Mouse (Mus musculus) midbrain, embryonic 14.5 days (tissue): Measurements from ENCODE around the gene Inpp4a. TPM values are rescaled to one million over a fixed set of nuclear protein-coding genes. Genes with fewer than 3 reads are reported as not detected.

Experiments used
- ATAC-seq: fragments of 200-750 bp; cut with Nextera tagmentation; 2 replicates; pipeline ENCODE4 v1.8.0; 2017; ENCODE audit warnings: moderate number of reproducible peaks, moderate library complexity; ENCODE audit not compliant: low FRiP score, low TSS enrichment
- DNase-seq: peaks from one replicate; pipeline ENCODE4 v3.0.0-alpha.2; 2015
- H3K27ac ChIP-seq: fragments of 300-500 bp; sonication (generic); replicated peaks from 2 replicates; pipeline ENCODE4 v1.5.1; 2014; ENCODE audit warnings: mild to moderate bottlenecking, low read depth, low read length, moderate library complexity
- H3K27me3 ChIP-seq: fragments of 300-500 bp; sonication (generic); 2 replicates; pipeline ENCODE4 v1.6.1; 2014; ENCODE audit warnings: low read length, control low read depth, mixed read lengths; ENCODE audit not compliant: control insufficient read depth, insufficient read depth
- H3K36me3 ChIP-seq: fragments of 300-500 bp; sonication (generic); 2 replicates; pipeline ENCODE4 v1.6.1; 2014; ENCODE audit warnings: low read length, control low read depth; ENCODE audit not compliant: control insufficient read depth, insufficient read depth
- H3K4me1 ChIP-seq: fragments of 300-500 bp; sonication (generic); 2 replicates; pipeline ENCODE4 v1.6.1; 2014; ENCODE audit warnings: mild to moderate bottlenecking, antibody characterized with exemption, low read length, control low read depth; ENCODE audit not compliant: control insufficient read depth, insufficient read depth
- H3K4me2 ChIP-seq: fragments of 300-500 bp; sonication (generic); 2 replicates; pipeline ENCODE4 v1.6.1; 2014; ENCODE audit warnings: mild to moderate bottlenecking, low read length, moderate library complexity
- H3K4me3 ChIP-seq: fragments of 300-500 bp; sonication (generic); replicated peaks from 2 replicates; pipeline ENCODE4 v1.5.1; 2014; ENCODE audit warnings: low read depth, low read length
- H3K9ac ChIP-seq: fragments of 300-500 bp; sonication (generic); replicated peaks from 2 replicates; pipeline ENCODE4 v1.6.1; 2014; ENCODE audit warnings: mild to moderate bottlenecking, low read length, moderate library complexity
- H3K9me3 ChIP-seq: fragments of 300-500 bp; sonication (generic); 2 replicates; pipeline ENCODE4 v1.6.1; 2016; ENCODE audit warnings: low read length, control low read depth, mixed read lengths; ENCODE audit not compliant: control insufficient read depth
- WGBS: fragments of 180-500 bp; shearing (Covaris S2); extraction: QIAGEN DNeasy Blood & Tissue Kit; methylation state at CpG from one replicate; pipeline ENCODE4 v1.1.7; 2014; 5-methylcytosine and 5-hydroxymethylcytosine counted together
- polyA plus RNA-seq: library from polyadenylated mRNA; unstranded; fragments of >200 nt; fragmentation: Nextera tagmentation; extraction: Ambion mirVana; gene quantifications from 2 replicates; pipeline ENCODE4 v1.2.1, GENCODE M21; 2014

The Inpp4a gene
- polyA plus RNA-seq, 1 experiment from 2014 or later = 68.1 TPM

DNA sequence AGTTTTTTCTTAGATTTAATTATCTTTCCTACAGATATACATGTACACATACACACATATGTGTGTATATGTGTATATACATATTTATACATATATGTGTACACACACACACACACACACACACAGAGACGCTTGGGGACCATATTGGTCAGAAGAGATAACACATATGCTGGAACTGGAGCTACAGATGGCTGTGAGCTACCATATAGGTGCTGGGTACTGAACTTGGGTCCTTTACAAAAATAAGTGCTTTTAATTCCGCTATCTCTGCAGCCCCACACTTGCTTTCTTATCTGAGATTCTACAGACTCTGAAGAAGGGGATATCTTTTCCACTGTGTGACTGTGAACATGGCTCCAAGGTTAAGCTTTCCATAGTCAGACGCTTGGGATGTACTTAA, 43.6 kb downstream of the Inpp4a start:
- no peak for ATAC-seq
- Histone ChIP-seq H3K4me3 (no peak overlapping the region), H3K36me3 (no peaks in the 10 kb centered on the region), H3K4me1 (no peaks in the 10 kb centered on the region), H3K9me3 (no peaks in the 10 kb centered on the region), H3K9ac (no peak overlapping the region), H3K27me3 (no peaks in the 10 kb centered on the region), H3K4me2 (no peak overlapping the region), H3K27ac (no peak overlapping the region)
- whole genome bisulfite sequencing = 92% methylated on average over 3 of the region's 3 CpGs
- DNase-seq = no peak

DNA sequence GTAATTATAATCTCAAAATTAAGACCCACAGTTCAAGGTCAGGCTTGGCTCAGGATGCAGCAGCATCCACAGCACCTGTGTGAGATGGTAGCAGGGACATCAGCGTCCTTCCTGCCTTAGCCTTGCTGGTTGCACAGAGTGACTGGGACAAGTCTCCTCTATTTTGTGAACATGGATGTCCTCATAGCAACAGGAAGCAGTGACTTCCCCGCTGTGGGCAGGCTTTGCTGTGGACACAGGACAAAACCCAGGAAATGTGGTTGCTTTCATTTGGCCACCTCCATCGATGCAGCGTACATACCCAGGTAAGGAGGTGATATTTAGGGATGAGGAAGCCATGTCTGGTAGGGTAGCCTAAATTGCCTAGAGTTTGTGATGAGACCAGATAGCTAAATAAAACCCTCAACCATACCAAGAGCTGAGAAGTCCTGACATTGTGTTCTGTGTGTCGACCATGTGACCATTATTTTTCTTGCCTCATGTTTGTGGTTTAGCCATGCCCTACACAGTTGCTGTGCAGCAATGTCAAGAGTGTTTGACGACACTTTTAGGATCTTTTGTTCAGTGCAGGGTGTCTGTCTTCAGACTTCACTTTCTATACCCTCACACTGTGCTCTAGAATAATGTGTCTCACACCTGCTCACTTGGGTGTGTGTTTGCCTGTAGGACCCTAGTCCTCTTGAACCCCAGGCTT, 44.7 kb downstream of the Inpp4a start:
- no peak overlapping the region for H3K27ac ChIP-seq
- no peaks in the 10 kb centered on the region for H3K36me3 ChIP-seq
- no peak overlapping the region for H3K9ac ChIP-seq
- no peaks in the 10 kb centered on the region for H3K9me3 ChIP-seq
- H3K4me1 ChIP-seq = no peaks in the 10 kb centered on the region
- no peak overlapping the region for H3K4me2 ChIP-seq
- no peak for ATAC-seq
- H3K27me3 ChIP-seq = no peaks in the 10 kb centered on the region
- WGBS = 93% methylated on average over 6 of the region's 6 CpGs
- no peak overlapping the region for H3K4me3 ChIP-seq
- no peak for DNase-seq

DNA sequence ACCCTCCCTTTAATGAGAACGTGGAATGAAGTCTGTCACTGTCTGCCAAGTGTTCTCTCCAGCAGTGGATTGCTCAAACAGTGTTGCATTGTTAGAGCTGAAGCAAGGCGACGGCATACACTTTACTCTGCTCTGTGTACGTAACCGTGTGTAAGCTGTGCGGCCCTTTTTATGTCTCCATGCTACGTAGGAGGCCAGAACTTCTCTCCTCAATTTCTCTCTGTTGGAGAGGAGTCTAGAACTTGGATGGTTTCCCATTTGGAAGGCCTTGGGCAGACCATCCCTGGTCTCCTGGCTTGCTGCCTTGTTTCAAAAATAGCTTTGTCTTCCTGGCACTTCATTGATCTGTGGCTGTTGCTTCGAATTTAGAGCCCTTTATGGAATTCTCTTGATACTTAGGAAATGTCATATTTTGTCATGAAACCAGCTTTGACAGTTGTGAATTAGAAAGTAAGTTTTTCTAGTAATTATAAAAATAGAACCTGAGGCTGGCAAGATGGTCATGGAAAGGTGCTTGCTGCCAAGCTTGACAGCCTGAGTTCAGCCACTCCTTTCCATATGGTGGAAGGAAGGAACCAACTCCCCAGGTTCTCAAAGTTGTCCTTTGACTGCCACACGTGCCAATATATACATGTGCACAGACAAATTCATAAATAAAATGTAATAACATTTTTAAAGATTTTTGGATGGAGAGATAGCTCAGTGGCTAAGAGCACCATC, 47.9 kb downstream of the Inpp4a start:
- H3K9me3 ChIP-seq = no peaks in the 10 kb centered on the region

GRCm38 (mm10) chr1:37350886-37351651, 51.4 kb downstream of the Inpp4a start:
- no peak overlapping the region for H3K9ac ChIP-seq
- no peak for ATAC-seq
- no peaks in the 10 kb centered on the region for H3K9me3 ChIP-seq
- peak; percentile 9 for DNase-seq
- no peak overlapping the region for H3K4me3 ChIP-seq
- 0 out of 2 replicates have a peak, but pooled peaks cover 3% of the 10 kb centered on the region for H3K4me1 ChIP-seq
- H3K4me2 ChIP-seq = no peak overlapping the region
- WGBS = 56% methylated on average over 7 of the region's 7 CpGs
- no peak overlapping the region for H3K27ac ChIP-seq
- no peaks in the 10 kb centered on the region for H3K36me3 ChIP-seq
- no peaks in the 10 kb centered on the region for H3K27me3 ChIP-seq

More for the DNA sequence above, 47.9 kb downstream of the Inpp4a start:
- no peak for ATAC-seq
- no peak overlapping the region for H3K9ac ChIP-seq
- WGBS = 89% methylated on average over 9 of the region's 9 CpGs
- peak; percentile 15 for DNase-seq
- 0 out of 2 replicates have a peak, but pooled peaks cover 3% of the 10 kb centered on the region for H3K4me1 ChIP-seq
- no peaks in the 10 kb centered on the region for H3K36me3 ChIP-seq
- no peaks in the 10 kb centered on the region for H3K27me3 ChIP-seq
- H3K4me2 ChIP-seq = no peak overlapping the region
- no peak overlapping the region for H3K4me3 ChIP-seq
- H3K27ac ChIP-seq = no peak overlapping the region

GRCm38 (mm10) chr1:37351961-37352360, 52.3 kb downstream of the Inpp4a start:
- Histone ChIP-seq H3K36me3 (no peaks in the 10 kb centered on the region), H3K4me1 (0 out of 2 replicates have a peak, but pooled peaks cover 3% of the 10 kb centered on the region), H3K9ac (no peak overlapping the region), H3K9me3 (no peaks in the 10 kb centered on the region), H3K4me2 (no peak overlapping the region), H3K4me3 (no peak overlapping the region), H3K27ac (no peak overlapping the region), H3K27me3 (no peaks in the 10 kb centered on the region)
- ATAC-seq (no peak), DNase-seq (no peak)
- WGBS = 94% methylated on average over 2 of the region's 2 CpGs

- H3K36me3 ChIP-seq = peaks cover 10% of the 10 kb centered on the region
- no peak overlapping the region for H3K4me3 ChIP-seq
- no peak for ATAC-seq
Measured at GRCm38 (mm10) chr1:37353456-37353855, 53.8 kb downstream of the Inpp4a start.

GRCm38 (mm10) chr1:37355492-37355891, 55.8 kb downstream of the Inpp4a start:
- WGBS = 93% methylated on average over 3 of the region's 3 CpGs
- no peak overlapping the region for H3K9ac ChIP-seq

More at GRCm38 (mm10) chr1:37353456-37353855, 53.8 kb downstream of the Inpp4a start:
- Histone ChIP-seq H3K27me3 (no peaks in the 10 kb centered on the region), H3K27ac (no peak overlapping the region), H3K9me3 (no peaks in the 10 kb centered on the region), H3K9ac (no peak overlapping the region), H3K4me1 (0 out of 2 replicates have a peak, but pooled peaks cover 3% of the 10 kb centered on the region), H3K4me2 (no peak overlapping the region)
- WGBS = 89% methylated on average over 4 of the region's 4 CpGs
- DNase-seq = no peak

GRCm38 (mm10) chr1:37356305-37356704, 56.6 kb downstream of the Inpp4a start:
- H3K9ac ChIP-seq = no peak overlapping the region
- ATAC-seq (no peak), DNase-seq (no peak)
- no peak overlapping the region for H3K4me2 ChIP-seq
- WGBS = 86% methylated on average over 3 of the region's 3 CpGs
- H3K4me1 ChIP-seq = no peaks in the 10 kb centered on the region
- no peak overlapping the region for H3K27ac ChIP-seq
- no peaks in the 10 kb centered on the region for H3K27me3 ChIP-seq
- H3K4me3 ChIP-seq = no peak overlapping the region
- H3K9me3 ChIP-seq = no peaks in the 10 kb centered on the region
- H3K36me3 ChIP-seq = peaks cover 24% of the 10 kb centered on the region

More at GRCm38 (mm10) chr1:37355492-37355891, 55.8 kb downstream of the Inpp4a start:
- no peak for DNase-seq
- Histone ChIP-seq H3K4me1 (no peaks in the 10 kb centered on the region), H3K27ac (no peak overlapping the region), H3K27me3 (no peaks in the 10 kb centered on the region), H3K4me2 (no peak overlapping the region), H3K9me3 (no peaks in the 10 kb centered on the region), H3K4me3 (no peak overlapping the region), H3K36me3 (peaks cover 24% of the 10 kb centered on the region)
- no peak for ATAC-seq
